Mouse (Mus musculus) kidney, postnatal 10 days (tissue): ENCODE results near the gene Trat1.

Experiments
- DNase-seq: peaks from one replicate; pipeline ENCODE4 v3.0.0; 2021; ENCODE audit warnings: mixed read lengths

The Trat1 gene

DNA sequence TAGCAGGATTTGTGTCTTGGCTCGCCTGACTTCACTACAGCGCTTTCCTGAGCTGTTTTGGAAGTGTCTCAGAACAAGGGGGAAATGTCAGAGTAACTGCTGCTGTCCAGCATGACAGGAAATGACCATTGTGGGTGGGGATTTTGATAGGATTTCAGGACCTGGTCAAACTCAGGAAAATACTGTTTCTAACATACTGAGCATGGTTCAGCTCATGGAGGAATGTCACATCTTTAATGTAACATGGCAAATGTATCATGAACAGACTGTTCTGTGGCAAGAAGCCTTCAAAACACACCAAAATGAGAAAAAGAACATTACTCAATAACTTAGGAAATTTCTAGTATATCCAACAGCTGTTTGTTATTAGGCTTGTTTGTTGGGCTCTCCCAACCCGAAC, 52.1 kb downstream of the Trat1 start:
- DNase-seq: peak; percentile 3

DNA sequence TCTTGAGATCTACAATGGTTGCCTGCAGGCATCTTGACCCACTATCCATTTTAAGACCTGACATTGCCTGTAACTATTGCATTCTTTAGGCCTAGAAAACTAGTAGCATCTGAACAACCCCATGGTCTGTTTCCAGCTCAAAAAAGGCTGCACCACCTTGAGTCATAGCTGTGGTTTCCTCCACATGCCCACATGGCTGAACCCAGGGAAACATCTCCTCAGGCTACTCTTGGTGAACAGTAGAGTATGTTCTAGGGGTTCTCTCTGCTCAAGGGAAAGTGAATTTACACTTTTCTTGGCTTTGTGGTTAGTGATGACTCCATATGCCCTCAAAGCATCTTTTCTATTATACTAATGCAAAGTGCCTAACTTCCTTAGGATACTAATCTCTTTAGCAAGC, 55.5 kb downstream of the Trat1 start:
- DNase-seq: no peak

DNA sequence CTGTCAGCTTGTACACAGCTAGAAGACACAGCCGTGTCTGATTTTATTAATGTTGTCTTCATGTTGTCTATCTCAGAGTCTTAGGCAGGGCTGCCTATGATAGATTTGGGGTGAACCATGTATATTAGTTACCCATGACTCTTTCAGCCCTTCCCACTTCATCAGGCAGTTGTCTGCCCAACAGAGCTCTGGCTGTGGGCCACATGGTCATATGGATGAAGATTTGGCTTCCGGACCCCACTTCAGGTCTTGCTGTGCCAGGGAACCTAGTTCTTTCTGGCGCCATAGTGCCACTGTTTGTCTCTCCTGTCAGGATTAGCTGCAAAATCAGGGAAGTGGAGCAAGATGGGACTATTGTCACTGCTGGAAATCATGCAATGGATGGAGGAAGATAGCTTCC, 69.9 kb downstream of the Trat1 start:
- DNase-seq: no peak
